Mouse (Mus musculus) neural tube, embryonic 11.5 days (tissue): ENCODE data around the gene Cxcl5. TPM values are rescaled to one million over a fixed set of nuclear protein-coding genes. Genes with fewer than 3 reads are reported as not detected.

Source experiments
- ATAC-seq: fragments of 200-750 bp; cut with Nextera tagmentation; 2 replicates; pipeline ENCODE4 v1.8.0; 2017; ENCODE audit warnings: moderate number of reproducible peaks, mild to moderate bottlenecking, moderate TSS enrichment, moderate library complexity; ENCODE audit not compliant: insufficient read depth, low FRiP score, low TSS enrichment
- DNase-seq: peaks from one replicate; pipeline ENCODE4 v3.0.0-alpha.2; 2015; ENCODE audit warnings: low spot score
- H3K27ac ChIP-seq: fragments of 300-500 bp; sonication (generic); 2 replicates; pipeline ENCODE4 v1.5.1; 2014; ENCODE audit warnings: low read depth, mild to moderate bottlenecking, low read length
- H3K27me3 ChIP-seq: fragments of 300-500 bp; sonication (generic); 2 replicates; pipeline ENCODE4 v1.6.1; 2014; ENCODE audit warnings: mild to moderate bottlenecking, low read length, mixed read lengths; ENCODE audit not compliant: control insufficient read depth, insufficient read depth
- H3K36me3 ChIP-seq: fragments of 300-500 bp; sonication (generic); 2 replicates; pipeline ENCODE4 v1.6.1; 2014; ENCODE audit warnings: mild to moderate bottlenecking, low read length, moderate library complexity, mixed read lengths; ENCODE audit not compliant: control insufficient read depth, insufficient read depth
- H3K4me1 ChIP-seq: fragments of 300-500 bp; sonication (generic); 2 replicates; pipeline ENCODE4 v1.6.1; 2014; ENCODE audit warnings: low read length, mixed read lengths; ENCODE audit not compliant: control insufficient read depth, insufficient read depth
- H3K4me2 ChIP-seq: fragments of 300-500 bp; sonication (generic); 2 replicates; pipeline ENCODE4 v1.6.1; 2014; ENCODE audit warnings: low read depth, mild to moderate bottlenecking, moderate library complexity
- H3K4me3 ChIP-seq: fragments of 300-500 bp; sonication (generic); 2 replicates; pipeline ENCODE4 v1.5.1; 2014; ENCODE audit warnings: low read depth, low read length
- H3K9ac ChIP-seq: fragments of 300-500 bp; sonication (generic); 2 replicates; pipeline ENCODE4 v1.6.1; 2014; ENCODE audit warnings: mild to moderate bottlenecking, low read length
- H3K9me3 ChIP-seq: fragments of 300-500 bp; sonication (generic); 2 replicates; pipeline ENCODE4 v1.6.1; 2016; ENCODE audit warnings: low read length; ENCODE audit not compliant: control insufficient read depth
- WGBS: fragments of 180-500 bp; shearing (Covaris S2); extraction: QIAGEN DNeasy Blood & Tissue Kit; methylation state at CpG from one replicate; pipeline ENCODE4 v1.1.7; 2014; 5-methylcytosine and 5-hydroxymethylcytosine counted together
- polyA plus RNA-seq: library from polyadenylated mRNA; unstranded; fragments of >200 nt; fragmentation: Nextera tagmentation; extraction: Ambion mirVana; gene quantifications from 2 replicates; pipeline ENCODE4 v1.2.1, GENCODE M21; 2014

The Cxcl5 gene
- polyA plus RNA-seq: 0.15 TPM in 1 of 2 replicates, not detected in the other

GRCm38 (mm10) chr5:90759077-90760065 is at the start of gene Cxcl5:
TSS of gene Cxcl5 (plus strand) at chr5:90759360.
- Histone ChIP-seq H3K4me3 (peak within 1 kb of the TSS; percentile 32), H3K4me1 (no peaks in the 10 kb centered on the region), H3K9me3 (no peaks in the 10 kb centered on the region), H3K36me3 (no peaks in the 10 kb centered on the region), H3K9ac (0 out of 2 replicates have a peak within 1 kb of the TSS, but pooled peaks have one; percentile 2), H3K4me2 (peak within 1 kb of the TSS; percentile 47), H3K27ac (no peak within 1 kb of the TSS), H3K27me3 (0 out of 2 replicates have a peak, but pooled peaks cover 3% of the 10 kb centered on the region)
- DNase-seq: peak; percentile 34
- WGBS: 5% methylated on average over 32 of the region's 32 CpGs
- ATAC-seq: 0 out of 2 replicates have a peak, but pooled peaks have one; percentile 43

GRCm38 (mm10) chr5:90711409-90711808 is 47.8 kb upstream of the Cxcl5 start:
- ATAC-seq (no peak), DNase-seq (no peak)
- 83% methylated on average over 2 of the region's 2 CpGs for WGBS
- H3K27ac ChIP-seq: no peak overlapping the region
- H3K9ac ChIP-seq: no peak overlapping the region
- H3K4me2 ChIP-seq: no peak overlapping the region
- no peak overlapping the region for H3K4me3 ChIP-seq
- H3K4me1 ChIP-seq: no peaks in the 10 kb centered on the region
- no peaks in the 10 kb centered on the region for H3K36me3 ChIP-seq
- H3K27me3 ChIP-seq: no peaks in the 10 kb centered on the region
- no peaks in the 10 kb centered on the region for H3K9me3 ChIP-seq

GRCm38 (mm10) chr5:90717937-90718336 is 41.2 kb upstream of the Cxcl5 start:
- no peak for ATAC-seq
- Histone ChIP-seq H3K27me3 (no peaks in the 10 kb centered on the region), H3K9me3 (no peaks in the 10 kb centered on the region), H3K27ac (no peak overlapping the region), H3K4me3 (no peak overlapping the region), H3K36me3 (no peaks in the 10 kb centered on the region), H3K9ac (no peak overlapping the region), H3K4me2 (no peak overlapping the region), H3K4me1 (no peaks in the 10 kb centered on the region)
- 84% methylated on average over 1 of the region's 1 CpGs for WGBS
- DNase-seq: no peak

- no peak overlapping the region for H3K9ac ChIP-seq
- no peaks in the 10 kb centered on the region for H3K9me3 ChIP-seq
- ATAC-seq (no peak), DNase-seq (no peak)
- H3K4me2 ChIP-seq: no peak overlapping the region
- H3K27ac ChIP-seq: no peak overlapping the region
- WGBS: 91% methylated on average over 3 of the region's 3 CpGs
- H3K27me3 ChIP-seq: no peaks in the 10 kb centered on the region
- H3K4me3 ChIP-seq: no peak overlapping the region
- H3K4me1 ChIP-seq: no peaks in the 10 kb centered on the region
- H3K36me3 ChIP-seq: no peaks in the 10 kb centered on the region
These were observed 36.5 kb upstream of the Cxcl5 start for GRCm38 (mm10) chr5:90722656-90723055.

GRCm38 (mm10) chr5:90728254-90728653 is 30.9 kb upstream of the Cxcl5 start:
- no peaks in the 10 kb centered on the region for H3K36me3 ChIP-seq
- no peak overlapping the region for H3K4me2 ChIP-seq
- H3K9me3 ChIP-seq: no peaks in the 10 kb centered on the region
- no peak for ATAC-seq
- DNase-seq: no peak
- H3K27me3 ChIP-seq: no peaks in the 10 kb centered on the region
- H3K4me3 ChIP-seq: no peak overlapping the region
- no peaks in the 10 kb centered on the region for H3K4me1 ChIP-seq
- no peak overlapping the region for H3K9ac ChIP-seq
- no peak overlapping the region for H3K27ac ChIP-seq
- WGBS: 50% methylated on average over 3 of the region's 3 CpGs

GRCm38 (mm10) chr5:90731480-90731879 is 27.7 kb upstream of the Cxcl5 start:
- no peak overlapping the region for H3K9ac ChIP-seq
- 85% methylated on average over 4 of the region's 4 CpGs for WGBS

GRCm38 (mm10) chr5:90742029-90742428 is 17.1 kb upstream of the Cxcl5 start:
- no peaks in the 10 kb centered on the region for H3K27me3 ChIP-seq

More at GRCm38 (mm10) chr5:90731480-90731879, 27.7 kb upstream of the Cxcl5 start:
- Histone ChIP-seq H3K4me1 (no peaks in the 10 kb centered on the region), H3K27ac (no peak overlapping the region), H3K4me3 (no peak overlapping the region), H3K9me3 (no peaks in the 10 kb centered on the region), H3K4me2 (no peak overlapping the region), H3K36me3 (no peaks in the 10 kb centered on the region), H3K27me3 (no peaks in the 10 kb centered on the region)
- DNase-seq (no peak), ATAC-seq (no peak)

GRCm38 (mm10) chr5:90753934-90754333 is 5.2 kb upstream of the Cxcl5 start:
- Histone ChIP-seq H3K36me3 (no peaks in the 10 kb centered on the region), H3K4me2 (no peak overlapping the region), H3K9ac (no peak overlapping the region), H3K4me3 (no peak overlapping the region), H3K4me1 (no peaks in the 10 kb centered on the region), H3K9me3 (no peaks in the 10 kb centered on the region), H3K27ac (no peak overlapping the region), H3K27me3 (0 out of 2 replicates have a peak, but pooled peaks cover 3% of the 10 kb centered on the region)
- WGBS: 93% methylated on average over 1 of the region's 1 CpGs
- no peak for DNase-seq
- no peak for ATAC-seq

More at GRCm38 (mm10) chr5:90742029-90742428, 17.1 kb upstream of the Cxcl5 start:
- 78% methylated on average over 4 of the region's 4 CpGs for WGBS
- Histone ChIP-seq H3K4me3 (no peak overlapping the region), H3K36me3 (no peaks in the 10 kb centered on the region), H3K9me3 (no peaks in the 10 kb centered on the region), H3K9ac (no peak overlapping the region), H3K4me1 (no peaks in the 10 kb centered on the region), H3K4me2 (no peak overlapping the region), H3K27ac (no peak overlapping the region)
- no peak for DNase-seq
- no peak for ATAC-seq
